Mouse (Mus musculus): ENCODE data around the gene Fam110a.

The Fam110a gene

GRCm38 (mm10) chr2:151970191-151971172 lies 9.5 kb downstream of the Fam110a start:
- DNase-seq (ENCODE audit: low read depth): peak; percentile 81

- DNase-seq (ENCODE audit: low read depth): no peak
Measured at GRCm38 (mm10) chr2:151969396-151969795, 10.6 kb downstream of the Fam110a start.

GRCm38 (mm10) chr2:151968986-151969385 lies 11.0 kb downstream of the Fam110a start:
- DNase-seq (ENCODE audit: low read depth): no peak

GRCm38 (mm10) chr2:151968451-151968850 lies 11.6 kb downstream of the Fam110a start:
- no peak for DNase-seq (ENCODE audit: low read depth)

GRCm38 (mm10) chr2:151967792-151968191 lies 12.2 kb downstream of the Fam110a start:
- DNase-seq (ENCODE audit: low read depth): no peak

- no peak for DNase-seq (ENCODE audit: low read depth)
Measured at GRCm38 (mm10) chr2:151967176-151967750, 12.8 kb downstream of the Fam110a start.

GRCm38 (mm10) chr2:151964052-151964451 lies 16.0 kb downstream of the Fam110a start:
- no peak for DNase-seq (ENCODE audit: low read depth)

- DNase-seq (ENCODE audit: low read depth): no peak
Measured at GRCm38 (mm10) chr2:151963319-151963718, 16.7 kb downstream of the Fam110a start.

- DNase-seq (ENCODE audit: low read depth): no peak
Measured at GRCm38 (mm10) chr2:151962474-151962873, 17.5 kb downstream of the Fam110a start.

GRCm38 (mm10) chr2:151961284-151962196 lies 18.5 kb downstream of the Fam110a start:
- no peak for DNase-seq (ENCODE audit: low read depth)

- DNase-seq (ENCODE audit: low read depth): no peak
Measured at GRCm38 (mm10) chr2:151959274-151959673, 20.7 kb downstream of the Fam110a start.

- no peak for DNase-seq (ENCODE audit: low read depth)
Measured at GRCm38 (mm10) chr2:151956500-151957137, 23.4 kb downstream of the Fam110a start.

- no peak for DNase-seq (ENCODE audit: low read depth)
Measured at GRCm38 (mm10) chr2:151953665-151954064, 26.4 kb downstream of the Fam110a start.

- no peak for DNase-seq (ENCODE audit: low read depth)
Measured at GRCm38 (mm10) chr2:151949082-151949774, 30.8 kb downstream of the Fam110a start.

- no peak for DNase-seq (ENCODE audit: low read depth)
Measured at GRCm38 (mm10) chr2:151948311-151948710, 31.7 kb downstream of the Fam110a start.

- no peak for DNase-seq (ENCODE audit: low read depth)
Measured at GRCm38 (mm10) chr2:151947617-151948016, 32.4 kb downstream of the Fam110a start.

- no peak for DNase-seq (ENCODE audit: low read depth)
Measured at GRCm38 (mm10) chr2:151944106-151944505, 35.9 kb downstream of the Fam110a start.

GRCm38 (mm10) chr2:151941269-151941668 lies 38.8 kb downstream of the Fam110a start:
- DNase-seq (ENCODE audit: low read depth): no peak

- no peak for DNase-seq (ENCODE audit: low read depth)
Measured at GRCm38 (mm10) chr2:151939651-151940420, 40.2 kb downstream of the Fam110a start.

GRCm38 (mm10) chr2:151938780-151939200 lies 41.2 kb downstream of the Fam110a start:
- no peak for DNase-seq (ENCODE audit: low read depth)
